Mouse (Mus musculus): ENCODE results near the gene Olfr1386. TPM values are rescaled to one million over a fixed set of nuclear protein-coding genes. Genes with fewer than 3 reads are reported as not detected.

Gene Olfr1386
- polyA plus RNA-seq (2017; shearing (Covaris generic)) = not detected

DNA sequence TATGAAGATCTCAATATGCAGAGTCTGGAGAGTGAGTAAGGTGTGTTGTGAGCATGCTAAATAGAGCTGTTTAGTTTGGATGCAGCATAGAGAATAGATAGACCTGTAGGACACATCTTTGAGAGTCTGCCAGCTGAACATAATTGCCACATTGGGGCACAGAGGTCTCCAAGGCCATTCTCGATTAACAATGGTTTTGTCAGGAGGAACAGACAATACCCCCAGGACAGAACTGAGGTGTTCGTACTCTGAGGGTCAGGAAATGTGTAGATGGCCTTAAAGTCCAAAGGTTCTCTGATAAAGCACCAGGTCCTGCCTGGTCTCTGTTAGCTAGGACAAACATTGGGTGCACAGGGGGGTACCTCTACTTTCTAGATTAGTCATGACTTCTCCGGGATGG is at the start of gene Olfr1386:
Gene Olfr1386, plus strand, starts transcription at position 301 of the 400 bp plus-strand sequence.

DNA sequence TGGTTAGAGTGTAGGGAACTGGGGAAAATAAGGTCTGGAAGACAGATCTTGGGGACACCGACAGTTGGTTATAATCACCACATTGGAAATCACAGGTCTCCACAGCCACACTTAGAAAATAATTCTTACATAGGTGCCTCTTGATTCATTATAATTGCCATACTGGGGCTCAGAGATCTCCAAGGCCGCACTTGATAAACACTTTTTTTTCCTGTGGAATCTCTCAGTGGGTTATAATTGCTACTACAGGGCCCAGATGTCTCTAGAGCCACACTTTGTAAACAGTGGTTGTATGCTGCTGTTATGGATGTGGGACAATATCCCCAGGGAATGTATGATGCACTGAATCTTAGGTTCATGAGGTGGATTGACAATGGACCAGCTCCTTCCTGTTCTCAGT is 42.1 kb upstream of the Olfr1386 start, which contains the start of gene Olfr1389:
Gene Olfr1389, plus strand, starts transcription at position 301 of the 400 bp plus-strand sequence.

DNA sequence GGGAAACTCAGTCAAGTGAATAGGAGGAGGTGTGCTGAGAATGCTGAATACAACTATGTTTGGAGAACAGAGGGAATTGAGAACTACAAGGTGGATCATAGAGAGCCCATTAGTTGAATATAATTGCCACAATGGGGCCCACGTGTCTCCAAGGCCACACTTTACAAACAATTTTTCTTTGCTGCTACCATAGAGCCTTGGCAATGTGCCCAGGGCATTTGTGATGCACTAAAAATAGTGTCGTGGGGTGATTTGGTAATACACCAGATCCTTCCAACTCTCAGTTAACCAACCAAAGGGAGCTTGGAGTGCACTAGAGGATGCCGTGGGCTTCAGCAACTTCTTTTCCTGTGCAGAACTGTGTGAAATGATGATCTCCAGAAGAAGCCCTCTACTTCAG is 28.4 kb upstream of the Olfr1386 start, which contains the start of gene Olfr1388:
Gene Olfr1388, plus strand, starts transcription at position 214 of the 400 bp plus-strand sequence.

DNA sequence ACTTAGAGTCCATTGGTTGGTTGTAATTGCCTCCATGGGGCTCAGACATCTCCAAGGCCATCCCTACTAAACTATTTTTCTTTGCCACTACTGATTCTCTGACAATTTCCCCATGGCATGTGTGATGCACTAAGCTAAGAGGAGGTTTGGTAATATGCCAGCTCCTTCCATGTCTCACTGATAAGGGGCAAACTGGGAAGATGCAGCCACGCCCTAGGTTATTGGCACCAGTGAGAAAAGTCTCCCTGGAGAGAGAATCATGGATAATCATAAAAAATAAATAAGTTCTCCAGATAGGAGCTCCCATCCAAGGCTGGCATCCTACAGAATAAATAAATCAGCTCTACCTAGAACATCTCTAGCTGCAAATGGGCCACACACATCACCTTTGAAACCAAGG is 9.8 kb upstream of the Olfr1386 start, which contains the start of gene Olfr1387:
Gene Olfr1387, plus strand, starts transcription at position 301 of the 400 bp plus-strand sequence.

DNA sequence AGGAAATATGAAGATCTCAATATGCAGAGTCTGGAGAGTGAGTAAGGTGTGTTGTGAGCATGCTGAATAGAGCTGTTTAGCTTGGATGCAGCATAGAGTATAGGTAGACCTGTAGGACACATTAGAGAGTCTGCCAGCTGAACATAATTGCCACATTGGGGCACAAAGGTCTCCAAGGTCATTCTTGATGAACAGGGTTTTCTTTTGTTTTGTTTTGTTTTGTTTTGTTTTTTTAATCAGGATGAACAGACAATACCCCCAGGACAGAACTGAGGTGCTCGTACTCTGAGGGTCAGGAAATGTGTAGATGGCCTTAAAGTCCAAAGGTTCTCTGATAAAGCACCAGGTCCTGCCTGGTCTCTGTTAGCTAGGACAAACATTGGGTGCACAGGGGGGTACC is 23.9 kb downstream of the Olfr1386 start, which contains the start of gene Olfr1385:
Gene Olfr1385, plus strand, starts transcription at position 301 of the 400 bp plus-strand sequence.

DNA sequence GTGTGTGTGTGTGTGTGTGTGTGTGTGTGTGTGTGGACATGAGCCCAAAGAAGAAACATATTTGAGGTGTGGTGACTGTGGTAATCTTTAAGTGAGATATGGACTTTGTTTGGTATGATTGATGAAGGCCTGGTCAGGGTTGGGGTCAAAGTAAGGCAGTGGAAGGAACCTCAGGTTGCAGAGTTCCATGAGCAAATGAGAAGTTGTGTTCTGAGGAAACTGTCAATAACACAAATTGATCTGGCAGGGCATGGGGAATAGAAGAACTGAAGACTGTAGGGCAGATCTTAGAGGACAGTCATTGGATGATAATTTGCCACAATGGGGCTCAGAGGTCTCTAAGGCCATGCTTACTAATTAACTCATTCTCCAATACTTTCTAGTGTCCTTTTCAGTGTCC is 54.5 kb downstream of the Olfr1386 start, which contains the start of gene Olfr1383:
Gene Olfr1383, plus strand, starts transcription at position 301 of the 400 bp plus-strand sequence.

Other genes starting within 250 kb of the Olfr1386 start
- 123 TPM for gene Mgat1, start 220.9 kb upstream of the Olfr1386 start, polyA plus RNA-seq (2017; shearing (Covaris generic))
- gene Olfr1393, start 186.7 kb upstream of the Olfr1386 start, polyA plus RNA-seq (2017; shearing (Covaris generic)) = not detected
- not detected for gene Olfr1392, start 179.8 kb upstream of the Olfr1386 start, polyA plus RNA-seq (2017; shearing (Covaris generic))
- gene Olfr10, start 160.3 kb upstream of the Olfr1386 start, polyA plus RNA-seq (2017; shearing (Covaris generic)) = not detected
- gene Olfr1391, start 142.3 kb upstream of the Olfr1386 start, polyA plus RNA-seq (2017; shearing (Covaris generic)) = not detected
- gene Olfr1390, start 129.9 kb upstream of the Olfr1386 start, polyA plus RNA-seq (2017; shearing (Covaris generic)) = not detected
- gene Olfr1389, start 42.0 kb upstream of the Olfr1386 start, polyA plus RNA-seq (2017; shearing (Covaris generic)) = not detected
- gene Olfr1388, start 28.4 kb upstream of the Olfr1386 start, polyA plus RNA-seq (2017; shearing (Covaris generic)) = 0.10 TPM
- gene Olfr1387, start 9.7 kb upstream of the Olfr1386 start, polyA plus RNA-seq (2017; shearing (Covaris generic)) = not detected
- gene Olfr1385, start 24.0 kb downstream of the Olfr1386 start, polyA plus RNA-seq (2017; shearing (Covaris generic)) = 0.09 TPM
- gene Olfr1384, start 41.7 kb downstream of the Olfr1386 start, polyA plus RNA-seq (2017; shearing (Covaris generic)) = not detected
- not detected for gene Olfr1383, start 54.6 kb downstream of the Olfr1386 start, polyA plus RNA-seq (2017; shearing (Covaris generic))
- not detected for gene Olfr1382, start 63.2 kb downstream of the Olfr1386 start, polyA plus RNA-seq (2017; shearing (Covaris generic))
- 0.07 TPM for gene Olfr1381, start 78.4 kb downstream of the Olfr1386 start, polyA plus RNA-seq (2017; shearing (Covaris generic))
- not detected for gene Olfr1380, start 91.8 kb downstream of the Olfr1386 start, polyA plus RNA-seq (2017; shearing (Covaris generic))
- not detected for gene Flt4, start 144.2 kb downstream of the Olfr1386 start, polyA plus RNA-seq (2017; shearing (Covaris generic))
- not detected for gene Scgb3a1, start 198.6 kb downstream of the Olfr1386 start, polyA plus RNA-seq (2017; shearing (Covaris generic))
- 14.4 TPM for gene Cnot6, start 247.7 kb downstream of the Olfr1386 start, polyA plus RNA-seq (2017; shearing (Covaris generic))